Mouse (Mus musculus): ENCODE results near the gene Srsf1. TPM values are rescaled to one million over a fixed set of nuclear protein-coding genes. Genes with fewer than 3 reads are reported as not detected.

Gene Srsf1
- polyA plus RNA-seq, 1 experiment from 2014 or later = 513 TPM

Other genes with a start within 250 kb of the Srsf1 start
- 0.56 and 0.83 TPM in 2 replicates for gene Lpo, start 219.1 kb upstream of the Srsf1 start, polyA plus RNA-seq (2016; fragmentation: Nextera tagmentation; extraction: Ambion mirVana)
- gene Mks1, start 194.2 kb upstream of the Srsf1 start, polyA plus RNA-seq (2016; fragmentation: Nextera tagmentation; extraction: Ambion mirVana) = 19.8 and 20.6 TPM in 2 replicates
- gene Epx, start 171.8 kb upstream of the Srsf1 start, polyA plus RNA-seq (2016; fragmentation: Nextera tagmentation; extraction: Ambion mirVana) = not detected in 2 replicates
- gene Olfr462, start 155.1 kb upstream of the Srsf1 start, polyA plus RNA-seq (2016; fragmentation: Nextera tagmentation; extraction: Ambion mirVana) = not detected in 2 replicates
- gene Olfr463, start 150.0 kb upstream of the Srsf1 start, polyA plus RNA-seq (2016; fragmentation: Nextera tagmentation; extraction: Ambion mirVana) = not detected in 2 replicates
- gene Olfr464, start 126.4 kb upstream of the Srsf1 start, polyA plus RNA-seq (2016; fragmentation: Nextera tagmentation; extraction: Ambion mirVana) = 0.10 TPM in 1 of 2 replicates, not detected in the other
- gene Dynll2, start 59.8 kb upstream of the Srsf1 start, polyA plus RNA-seq (2016; fragmentation: Nextera tagmentation; extraction: Ambion mirVana) = 25.5 and 28.2 TPM in 2 replicates
- gene Vezf1, start 20.9 kb downstream of the Srsf1 start, polyA plus RNA-seq (2016; fragmentation: Nextera tagmentation; extraction: Ambion mirVana) = 59.0 and 59.8 TPM in 2 replicates
- 36.4 and 42.0 TPM in 2 replicates for gene Cuedc1, start 50.7 kb downstream of the Srsf1 start, polyA plus RNA-seq (2016; fragmentation: Nextera tagmentation; extraction: Ambion mirVana)
- 63.2 and 65.3 TPM in 2 replicates for gene Mrps23, start 157.0 kb downstream of the Srsf1 start, polyA plus RNA-seq (2016; fragmentation: Nextera tagmentation; extraction: Ambion mirVana)
- gene Ccdc182, start 246.7 kb downstream of the Srsf1 start, polyA plus RNA-seq (2016; fragmentation: Nextera tagmentation; extraction: Ambion mirVana) = 0.93 and 1.9 TPM in 2 replicates